Comparison of ENCODE assay signal across 10 mouse cellular contexts in the genomic region with DNA sequence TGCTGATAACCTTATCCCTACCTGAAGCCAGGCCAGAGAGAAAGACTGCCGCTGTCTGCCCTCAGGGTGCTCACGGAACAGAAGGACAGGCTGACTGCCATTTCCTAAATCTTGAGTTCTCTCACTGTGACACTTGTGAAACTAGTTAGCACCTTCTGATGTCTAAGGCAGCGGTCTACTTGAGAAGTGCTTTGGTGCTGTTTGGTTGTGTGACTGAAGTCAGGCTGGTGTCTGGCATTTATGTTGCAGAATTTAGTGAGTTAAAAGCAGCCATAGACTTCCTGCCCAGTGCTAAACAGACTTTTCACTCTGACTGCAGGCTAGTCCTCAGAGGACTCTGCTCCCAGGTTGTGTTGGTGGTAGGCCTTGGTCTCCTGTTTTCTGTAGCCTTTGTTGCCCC. TPM values are rescaled to one million over a fixed set of nuclear protein-coding genes. Genes with fewer than 3 reads are reported as not detected.
DNase-seq lines count a peak whose midpoint lies in the region; ATAC-seq lines count a peak whose summit lies in the region.
"Had no signal": no experiment of that assay in that cellular context is flagged by ENCODE, and none has a peak within 500 bp of the region (broad histone marks: within the 10 kb centered on the region; RNA-seq: fewer than 3 reads in every experiment).

No protein-coding gene starts in this region.

- no peak overlapping the region for H3K27ac ChIP-seq in heart, embryonic 15.5 days
- no peak overlapping the region for H3K27ac ChIP-seq in forebrain, embryonic 13.5 days
- no peak overlapping the region for H3K27ac ChIP-seq in midbrain, embryonic 12.5 days (replicated peaks)

- ATAC-seq in heart, embryonic 15.5 days (replicated peaks; ENCODE audit: insufficient number of reproducible peaks, insufficient read depth, low FRiP score, low read depth), result no peak
- no peak for ATAC-seq in forebrain, embryonic 13.5 days
- ATAC-seq in midbrain, embryonic 12.5 days (ENCODE audit: low FRiP score, low read depth), result no peak

- H3K9ac ChIP-seq in heart, embryonic 15.5 days, result no peak overlapping the region
- peak overlapping the region; percentile 32 for H3K9ac ChIP-seq in forebrain, embryonic 13.5 days
- no peak overlapping the region for H3K9ac ChIP-seq in midbrain, embryonic 12.5 days (replicated peaks)

- WGBS in heart, embryonic 15.5 days, result 76% methylated on average over 3 of the region's 3 CpGs
- 87% methylated on average over 3 of the region's 3 CpGs for whole genome bisulfite sequencing in forebrain, embryonic 13.5 days
- WGBS in midbrain, embryonic 12.5 days, result 96% methylated on average over 3 of the region's 3 CpGs

- no peak overlapping the region for H3K4me3 ChIP-seq in heart, embryonic 15.5 days
- H3K4me3 ChIP-seq in forebrain, embryonic 13.5 days, result 0 out of 2 replicates have a peak overlapping the region, but pooled peaks have one; percentile 89
- H3K4me3 ChIP-seq in midbrain, embryonic 12.5 days, result no peak overlapping the region

- H3K4me2 ChIP-seq in heart, embryonic 15.5 days, result peak overlapping the region; percentile 96
- H3K4me2 ChIP-seq in forebrain, embryonic 13.5 days, result peak overlapping the region; percentile 88
- peak overlapping the region; percentile 92 for H3K4me2 ChIP-seq in midbrain, embryonic 12.5 days (replicated peaks)

- peaks cover 9% of the 10 kb centered on the region; the same call in 1 of the 2 replicates for H3K36me3 ChIP-seq in heart, embryonic 15.5 days
- peaks cover 48% of the 10 kb centered on the region for H3K36me3 ChIP-seq in forebrain, embryonic 13.5 days (ENCODE audit: poor library complexity, severe bottlenecking)
- peaks cover 46% of the 10 kb centered on the region for H3K36me3 ChIP-seq in midbrain, embryonic 12.5 days

- DNase-seq in heart, adult 18-20 months, result no peak
- DNase-seq in CD4-positive helper T cell, adult 2 months (ENCODE audit: low read depth, low spot score), result peak; percentile 80
- no peak for DNase-seq in ovary, postnatal 14 days (ENCODE audit: low spot score)
- DNase-seq in testis, postnatal 10 days (ENCODE audit: low spot score), result no peak
- no peak for DNase-seq in ovary, postnatal 36 days (ENCODE audit: low spot score)
- DNase-seq: adrenal gland, postnatal 10 days; kidney, adult 2 months had no signal

- H3K4me1 ChIP-seq in heart, embryonic 15.5 days (replicated peaks), result peaks cover 82% of the 10 kb centered on the region
- peaks cover 70% of the 10 kb centered on the region for H3K4me1 ChIP-seq in forebrain, embryonic 13.5 days
- peaks cover 68% of the 10 kb centered on the region for H3K4me1 ChIP-seq in midbrain, embryonic 12.5 days

- 0 out of 2 replicates have a peak, but pooled peaks cover 3% of the 10 kb centered on the region for H3K27me3 ChIP-seq in heart, embryonic 15.5 days
- H3K27me3 ChIP-seq in forebrain, embryonic 13.5 days, result no peaks in the 10 kb centered on the region
- 0 out of 2 replicates have a peak, but pooled peaks cover 3% of the 10 kb centered on the region for H3K27me3 ChIP-seq in midbrain, embryonic 12.5 days

- no peaks in the 10 kb centered on the region for H3K9me3 ChIP-seq in heart, embryonic 15.5 days (replicated peaks)
- no peaks in the 10 kb centered on the region for H3K9me3 ChIP-seq in forebrain, embryonic 13.5 days (replicated peaks)
- no peaks in the 10 kb centered on the region for H3K9me3 ChIP-seq in midbrain, embryonic 12.5 days

RNA-seq across cellular contexts. Expression of a gene that starts 3.2 kb away (rescaled TPM):
- polyA plus RNA-seq in heart, embryonic 15.5 days (2015; fragmentation: Nextera tagmentation; extraction: Ambion mirVana), result 25.3 and 32.7 TPM in 2 replicates
- 10 to 100 TPM; 45.6 to 58.0 TPM for total RNA-seq in heart, adult 18-20 months (2021)
- polyA plus RNA-seq in forebrain, embryonic 13.5 days (2015; fragmentation: Nextera tagmentation; extraction: Ambion mirVana), result 66.8 and 70.1 TPM in 2 replicates
- polyA plus RNA-seq in midbrain, embryonic 12.5 days (2016; fragmentation: Nextera tagmentation; extraction: Ambion mirVana), result 108 and 110 TPM in 2 replicates
